Mouse (Mus musculus): ENCODE results near the gene Hmgn2. TPM values are rescaled to one million over a fixed set of nuclear protein-coding genes. Genes with fewer than 3 reads are reported as not detected.

The Hmgn2 gene
- polyA plus RNA-seq, 1 experiment from 2014 or later, result 2,841 TPM

- 29% methylated on average over 12 of the region's 12 CpGs for WGBS
- H3K9ac ChIP-seq (ENCODE audit: low read length), result peak overlapping the region; percentile 61
Measured at GRCm38 (mm10) chr4:133966271-133966940, 2.0 kb downstream of the Hmgn2 start.

GRCm38 (mm10) chr4:133962566-133962965, 5.9 kb downstream of the Hmgn2 start:
- Histone ChIP-seq H3K4me1 (replicated peaks; ENCODE audit: control insufficient read depth, insufficient read depth, low read length) (peaks cover 13% of the 10 kb centered on the region), H3K9me3 (ENCODE audit: control insufficient read depth, low read length) (no peaks in the 10 kb centered on the region), H3K9ac (ENCODE audit: low read length) (no peak overlapping the region), H3K27ac (ENCODE audit: low read length) (no peak overlapping the region), H3K4me2 (ENCODE audit: low read depth, low read length) (no peak overlapping the region), H3K36me3 (ENCODE audit: control insufficient read depth, insufficient read depth, low read length) (peaks cover 33% of the 10 kb centered on the region), H3K4me3 (ENCODE audit: low read length) (no peak overlapping the region), H3K27me3 (ENCODE audit: control insufficient read depth, insufficient read depth, low read depth, low read length) (no peaks in the 10 kb centered on the region)
- WGBS, result 74% methylated on average over 7 of the region's 7 CpGs
- ATAC-seq (ENCODE audit: low read depth), result no peak

More at GRCm38 (mm10) chr4:133966271-133966940, 2.0 kb downstream of the Hmgn2 start:
- Histone ChIP-seq H3K4me3 (ENCODE audit: low read length) (peak overlapping the region; percentile 79), H3K36me3 (ENCODE audit: control insufficient read depth, insufficient read depth, low read length) (peaks cover 33% of the 10 kb centered on the region), H3K9me3 (ENCODE audit: control insufficient read depth, low read length) (no peaks in the 10 kb centered on the region), H3K27me3 (ENCODE audit: control insufficient read depth, insufficient read depth, low read depth, low read length) (no peaks in the 10 kb centered on the region), H3K4me2 (ENCODE audit: low read depth, low read length) (peak overlapping the region; percentile 92), H3K4me1 (replicated peaks; ENCODE audit: control insufficient read depth, insufficient read depth, low read length) (peaks cover 20% of the 10 kb centered on the region), H3K27ac (ENCODE audit: low read length) (peak overlapping the region; percentile 50; the same call in 1 of the 2 replicates)
- no peak for ATAC-seq (ENCODE audit: low read depth)

DNA sequence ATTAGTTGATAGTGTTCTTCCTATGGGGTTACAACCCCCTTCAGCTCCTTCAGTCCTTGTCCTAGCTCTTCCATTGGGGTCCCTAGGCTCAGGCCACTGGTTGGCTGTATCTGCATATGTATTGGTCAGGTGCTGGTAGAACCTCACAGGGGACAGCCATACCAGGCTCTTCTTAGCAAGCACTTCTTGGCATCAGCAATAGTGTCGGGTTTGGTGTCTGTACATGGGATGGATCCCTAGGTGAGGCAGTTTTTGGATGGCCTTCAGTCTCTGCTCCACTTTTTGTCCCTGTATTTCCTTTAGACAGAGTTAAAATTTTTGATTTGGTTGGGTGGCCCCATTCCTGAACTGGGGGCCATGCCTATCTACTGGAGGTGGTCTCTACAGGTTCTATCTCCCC, 9.6 kb downstream of the Hmgn2 start:
- WGBS, result 73% methylated on average over 1 of the region's 1 CpGs
- Histone ChIP-seq H3K27me3 (ENCODE audit: control insufficient read depth, insufficient read depth, low read depth, low read length) (no peaks in the 10 kb centered on the region), H3K4me3 (ENCODE audit: low read length) (no peak overlapping the region), H3K4me2 (ENCODE audit: low read depth, low read length) (no peak overlapping the region), H3K36me3 (ENCODE audit: control insufficient read depth, insufficient read depth, low read length) (peaks cover 12% of the 10 kb centered on the region), H3K9ac (ENCODE audit: low read length) (no peak overlapping the region), H3K4me1 (replicated peaks; ENCODE audit: control insufficient read depth, insufficient read depth, low read length) (no peaks in the 10 kb centered on the region), H3K27ac (ENCODE audit: low read length) (no peak overlapping the region), H3K9me3 (ENCODE audit: control insufficient read depth, low read length) (no peaks in the 10 kb centered on the region)
- ATAC-seq (ENCODE audit: low read depth), result no peak

DNA sequence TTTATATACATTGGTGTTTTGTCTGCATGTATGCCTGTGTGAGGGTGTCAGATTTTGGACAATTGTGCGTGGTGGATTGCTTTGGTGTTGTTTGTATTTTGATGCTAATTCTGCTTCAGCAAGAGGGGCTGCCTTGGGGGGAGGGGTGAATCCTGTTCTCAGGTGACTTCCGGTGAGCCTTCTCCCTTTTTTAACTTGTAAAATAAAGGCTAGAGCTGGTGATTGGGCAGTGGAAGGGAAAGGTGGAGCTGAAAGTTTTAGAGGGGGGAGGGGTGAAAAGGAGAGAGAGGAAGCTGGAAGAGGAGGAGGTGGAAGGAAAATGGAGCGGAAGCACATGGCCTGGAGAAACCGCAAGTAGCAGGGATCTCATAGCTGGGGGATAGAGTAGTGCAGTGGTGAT, 12.1 kb downstream of the Hmgn2 start:
- ATAC-seq (ENCODE audit: low read depth), result no peak

GRCm38 (mm10) chr4:133946736-133947135, 21.7 kb downstream of the Hmgn2 start:
- no peak for ATAC-seq (ENCODE audit: low read depth)

More for the DNA sequence above, 12.1 kb downstream of the Hmgn2 start:
- H3K4me2 ChIP-seq (ENCODE audit: low read depth, low read length), result no peak overlapping the region
- H3K36me3 ChIP-seq (ENCODE audit: control insufficient read depth, insufficient read depth, low read length), result no peaks in the 10 kb centered on the region
- H3K9ac ChIP-seq (ENCODE audit: low read length), result no peak overlapping the region
- H3K4me3 ChIP-seq (ENCODE audit: low read length), result no peak overlapping the region
- H3K27me3 ChIP-seq (ENCODE audit: control insufficient read depth, insufficient read depth, low read depth, low read length), result no peaks in the 10 kb centered on the region
- no peaks in the 10 kb centered on the region for H3K9me3 ChIP-seq (ENCODE audit: control insufficient read depth, low read length)
- H3K4me1 ChIP-seq (replicated peaks; ENCODE audit: control insufficient read depth, insufficient read depth, low read length), result no peaks in the 10 kb centered on the region
- no peak overlapping the region for H3K27ac ChIP-seq (ENCODE audit: low read length)
- 76% methylated on average over 4 of the region's 4 CpGs for WGBS

GRCm38 (mm10) chr4:133943791-133944190, 24.7 kb downstream of the Hmgn2 start:
- Histone ChIP-seq H3K9ac (ENCODE audit: low read length) (no peak overlapping the region), H3K36me3 (ENCODE audit: control insufficient read depth, insufficient read depth, low read length) (no peaks in the 10 kb centered on the region), H3K4me2 (ENCODE audit: low read depth, low read length) (no peak overlapping the region), H3K27ac (ENCODE audit: low read length) (no peak overlapping the region), H3K27me3 (ENCODE audit: control insufficient read depth, insufficient read depth, low read depth, low read length) (no peaks in the 10 kb centered on the region), H3K4me3 (ENCODE audit: low read length) (no peak overlapping the region), H3K4me1 (replicated peaks; ENCODE audit: control insufficient read depth, insufficient read depth, low read length) (no peaks in the 10 kb centered on the region), H3K9me3 (ENCODE audit: control insufficient read depth, low read length) (peaks cover 3% of the 10 kb centered on the region)
- no peak for ATAC-seq (ENCODE audit: low read depth)
- WGBS, result 69% methylated on average over 3 of the region's 3 CpGs

More at GRCm38 (mm10) chr4:133946736-133947135, 21.7 kb downstream of the Hmgn2 start:
- Histone ChIP-seq H3K36me3 (ENCODE audit: control insufficient read depth, insufficient read depth, low read length) (no peaks in the 10 kb centered on the region), H3K4me3 (ENCODE audit: low read length) (no peak overlapping the region), H3K4me1 (replicated peaks; ENCODE audit: control insufficient read depth, insufficient read depth, low read length) (no peaks in the 10 kb centered on the region), H3K9ac (ENCODE audit: low read length) (no peak overlapping the region), H3K27ac (ENCODE audit: low read length) (no peak overlapping the region), H3K4me2 (ENCODE audit: low read depth, low read length) (no peak overlapping the region), H3K9me3 (ENCODE audit: control insufficient read depth, low read length) (peaks cover 3% of the 10 kb centered on the region), H3K27me3 (ENCODE audit: control insufficient read depth, insufficient read depth, low read depth, low read length) (no peaks in the 10 kb centered on the region)
- WGBS, result 47% methylated on average over 4 of the region's 4 CpGs

GRCm38 (mm10) chr4:133942679-133943078, 25.8 kb downstream of the Hmgn2 start:
- 88% methylated on average over 4 of the region's 4 CpGs for WGBS
- Histone ChIP-seq H3K9me3 (ENCODE audit: control insufficient read depth, low read length) (peaks cover 3% of the 10 kb centered on the region), H3K36me3 (ENCODE audit: control insufficient read depth, insufficient read depth, low read length) (no peaks in the 10 kb centered on the region), H3K4me3 (ENCODE audit: low read length) (no peak overlapping the region), H3K4me2 (ENCODE audit: low read depth, low read length) (no peak overlapping the region), H3K4me1 (replicated peaks; ENCODE audit: control insufficient read depth, insufficient read depth, low read length) (no peaks in the 10 kb centered on the region), H3K27ac (ENCODE audit: low read length) (no peak overlapping the region), H3K9ac (ENCODE audit: low read length) (no peak overlapping the region), H3K27me3 (ENCODE audit: control insufficient read depth, insufficient read depth, low read depth, low read length) (no peaks in the 10 kb centered on the region)
- ATAC-seq (ENCODE audit: low read depth), result no peak

DNA sequence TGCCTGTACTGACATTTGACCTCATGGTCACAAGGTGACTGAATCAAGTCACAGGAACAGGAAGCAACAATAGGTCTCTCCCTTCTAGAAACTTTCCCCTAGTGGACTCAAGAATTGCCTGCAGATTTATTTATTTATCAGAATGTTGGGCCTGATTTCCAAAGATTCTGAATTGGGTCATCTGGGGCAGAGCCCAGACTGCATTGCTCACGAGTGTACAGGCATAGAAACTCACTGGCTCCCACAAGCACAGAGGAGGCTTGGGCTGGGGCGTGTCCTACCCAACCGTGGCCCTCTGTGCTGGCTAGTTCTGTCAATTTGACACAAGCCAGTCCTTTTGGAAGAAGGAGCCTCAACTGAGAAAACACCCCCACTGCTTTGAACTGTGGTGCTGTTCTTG, 26.9 kb downstream of the Hmgn2 start:
- Histone ChIP-seq H3K36me3 (ENCODE audit: control insufficient read depth, insufficient read depth, low read length) (no peaks in the 10 kb centered on the region), H3K27ac (ENCODE audit: low read length) (no peak overlapping the region), H3K9ac (ENCODE audit: low read length) (no peak overlapping the region), H3K27me3 (ENCODE audit: control insufficient read depth, insufficient read depth, low read depth, low read length) (no peaks in the 10 kb centered on the region), H3K9me3 (ENCODE audit: control insufficient read depth, low read length) (peaks cover 3% of the 10 kb centered on the region; the same call in 1 of the 2 replicates), H3K4me1 (replicated peaks; ENCODE audit: control insufficient read depth, insufficient read depth, low read length) (no peaks in the 10 kb centered on the region), H3K4me2 (ENCODE audit: low read depth, low read length) (no peak overlapping the region), H3K4me3 (ENCODE audit: low read length) (no peak overlapping the region)
- ATAC-seq (ENCODE audit: low read depth), result no peak
- WGBS, result 45% methylated on average over 3 of the region's 3 CpGs

GRCm38 (mm10) chr4:133940386-133941260, 27.8 kb downstream of the Hmgn2 start:
- no peak for ATAC-seq (ENCODE audit: low read depth)
- Histone ChIP-seq H3K4me3 (ENCODE audit: low read length) (no peak overlapping the region), H3K4me2 (ENCODE audit: low read depth, low read length) (no peak overlapping the region), H3K9ac (ENCODE audit: low read length) (no peak overlapping the region), H3K27me3 (ENCODE audit: control insufficient read depth, insufficient read depth, low read depth, low read length) (no peaks in the 10 kb centered on the region), H3K36me3 (ENCODE audit: control insufficient read depth, insufficient read depth, low read length) (no peaks in the 10 kb centered on the region), H3K9me3 (ENCODE audit: control insufficient read depth, low read length) (no peaks in the 10 kb centered on the region), H3K4me1 (replicated peaks; ENCODE audit: control insufficient read depth, insufficient read depth, low read length) (no peaks in the 10 kb centered on the region), H3K27ac (ENCODE audit: low read length) (no peak overlapping the region)
- WGBS, result 69% methylated on average over 13 of the region's 13 CpGs

Data from lung, embryonic 16.5 days (tissue).